Mouse (Mus musculus) midbrain, embryonic 13.5 days (tissue): ENCODE measurements around the gene BC035044. TPM values are rescaled to one million over a fixed set of nuclear protein-coding genes. Genes with fewer than 3 reads are reported as not detected.

Experiments used
- ATAC-seq: fragments of 200-750 bp; cut with Nextera tagmentation; 2 replicates; pipeline ENCODE4 v1.8.0; 2017; ENCODE audit warnings: mild to moderate bottlenecking, moderate TSS enrichment, moderate library complexity
- H3K27ac ChIP-seq: fragments of 300-500 bp; sonication (generic); 2 replicates; pipeline ENCODE4 v1.5.1; 2015; ENCODE audit warnings: inconsistent platforms, mild to moderate bottlenecking, moderate library complexity
- H3K27me3 ChIP-seq: fragments of 300-500 bp; sonication (generic); 2 replicates; pipeline ENCODE4 v1.6.1; 2015; ENCODE audit warnings: mild to moderate bottlenecking, inconsistent platforms
- H3K36me3 ChIP-seq: fragments of 300-500 bp; sonication (generic); 2 replicates; pipeline ENCODE4 v1.6.1; 2015; ENCODE audit warnings: mild to moderate bottlenecking, inconsistent platforms
- H3K4me1 ChIP-seq: fragments of 300-500 bp; sonication (generic); replicated peaks from 2 replicates; pipeline ENCODE4 v1.6.1; 2015; ENCODE audit warnings: inconsistent platforms
- H3K4me2 ChIP-seq: fragments of 300-500 bp; sonication (generic); replicated peaks from 2 replicates; pipeline ENCODE4 v1.6.1; 2015; ENCODE audit warnings: moderate library complexity, mild to moderate bottlenecking, inconsistent platforms
- H3K4me3 ChIP-seq: fragments of 300-500 bp; sonication (generic); replicated peaks from 2 replicates; pipeline ENCODE4 v1.5.1; 2015; ENCODE audit warnings: mild to moderate bottlenecking, inconsistent platforms
- H3K9ac ChIP-seq: fragments of 300-500 bp; sonication (generic); replicated peaks from 2 replicates; pipeline ENCODE4 v1.6.1; 2015; ENCODE audit warnings: mild to moderate bottlenecking, inconsistent platforms
- H3K9me3 ChIP-seq: fragments of 300-500 bp; sonication (generic); 2 replicates; pipeline ENCODE4 v1.6.1; 2016; ENCODE audit warnings: mild to moderate bottlenecking, inconsistent platforms
- WGBS: fragments of 180-500 bp; shearing (Covaris S2); methylation state at CpG from one replicate; pipeline ENCODE4 v1.1.7; 2015; 5-methylcytosine and 5-hydroxymethylcytosine counted together
- polyA plus RNA-seq: library from polyadenylated mRNA; unstranded; fragments of >200 nt; fragmentation: Nextera tagmentation; extraction: Ambion mirVana; gene quantifications from 2 replicates; pipeline ENCODE4 v1.2.1, GENCODE M21; 2015

Gene BC035044
- polyA plus RNA-seq, 1 experiment from 2014 or later, result 0.52 TPM

DNA sequence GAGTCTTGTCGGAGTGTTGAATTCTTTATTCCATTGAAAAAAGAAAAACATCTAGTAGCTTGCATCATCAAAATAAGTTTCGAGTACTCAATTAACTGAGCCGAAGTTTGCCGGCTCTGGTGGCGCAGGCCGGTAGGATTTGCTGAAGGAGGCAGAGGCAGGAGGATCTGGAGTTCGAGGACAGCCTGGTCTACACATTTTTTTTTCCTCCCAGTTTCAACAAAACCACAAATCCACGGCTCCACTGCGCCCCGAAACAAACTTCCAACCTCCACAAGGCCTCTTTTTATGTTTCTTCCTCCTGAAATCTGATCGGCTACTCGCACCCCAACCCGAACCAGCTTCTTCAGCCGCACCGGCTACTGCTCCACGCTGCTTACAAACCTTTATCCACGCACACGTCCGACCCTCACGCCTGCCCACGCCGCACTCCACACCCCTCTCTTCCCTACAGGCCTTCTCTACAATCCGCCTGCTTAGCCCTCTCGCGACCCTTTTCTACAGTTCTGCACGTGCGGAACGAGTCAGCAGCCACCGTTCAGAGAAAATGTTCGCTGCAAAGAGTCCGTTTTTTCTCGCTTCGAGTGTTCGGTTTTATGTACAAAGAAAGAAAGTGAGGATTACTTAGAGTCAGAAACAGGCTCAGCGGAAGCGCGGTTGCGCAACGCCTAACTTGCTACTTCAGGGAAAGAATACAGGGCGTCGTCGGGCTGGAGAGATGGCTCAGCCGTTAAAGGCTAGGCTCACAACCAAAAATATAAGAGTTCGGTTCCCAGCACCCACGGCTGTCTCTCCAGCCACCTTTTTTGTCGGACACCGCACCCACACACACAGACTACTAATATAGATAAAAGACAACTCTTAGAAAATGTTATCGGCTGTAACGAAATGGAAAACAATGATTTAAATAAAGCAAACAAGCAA, 52.3 kb downstream of the BC035044 start:
- Histone ChIP-seq H3K9ac (peak overlapping the region; percentile 79), H3K4me2 (peak overlapping the region; percentile 60), H3K27me3 (no peaks in the 10 kb centered on the region), H3K4me1 (peaks cover 20% of the 10 kb centered on the region), H3K36me3 (no peaks in the 10 kb centered on the region), H3K27ac (peak overlapping the region; percentile 84), H3K4me3 (peak overlapping the region; percentile 80), H3K9me3 (no peaks in the 10 kb centered on the region)
- WGBS, result under 1% methylated on average over 49 of the region's 49 CpGs
- ATAC-seq, result peak; percentile 61

DNA sequence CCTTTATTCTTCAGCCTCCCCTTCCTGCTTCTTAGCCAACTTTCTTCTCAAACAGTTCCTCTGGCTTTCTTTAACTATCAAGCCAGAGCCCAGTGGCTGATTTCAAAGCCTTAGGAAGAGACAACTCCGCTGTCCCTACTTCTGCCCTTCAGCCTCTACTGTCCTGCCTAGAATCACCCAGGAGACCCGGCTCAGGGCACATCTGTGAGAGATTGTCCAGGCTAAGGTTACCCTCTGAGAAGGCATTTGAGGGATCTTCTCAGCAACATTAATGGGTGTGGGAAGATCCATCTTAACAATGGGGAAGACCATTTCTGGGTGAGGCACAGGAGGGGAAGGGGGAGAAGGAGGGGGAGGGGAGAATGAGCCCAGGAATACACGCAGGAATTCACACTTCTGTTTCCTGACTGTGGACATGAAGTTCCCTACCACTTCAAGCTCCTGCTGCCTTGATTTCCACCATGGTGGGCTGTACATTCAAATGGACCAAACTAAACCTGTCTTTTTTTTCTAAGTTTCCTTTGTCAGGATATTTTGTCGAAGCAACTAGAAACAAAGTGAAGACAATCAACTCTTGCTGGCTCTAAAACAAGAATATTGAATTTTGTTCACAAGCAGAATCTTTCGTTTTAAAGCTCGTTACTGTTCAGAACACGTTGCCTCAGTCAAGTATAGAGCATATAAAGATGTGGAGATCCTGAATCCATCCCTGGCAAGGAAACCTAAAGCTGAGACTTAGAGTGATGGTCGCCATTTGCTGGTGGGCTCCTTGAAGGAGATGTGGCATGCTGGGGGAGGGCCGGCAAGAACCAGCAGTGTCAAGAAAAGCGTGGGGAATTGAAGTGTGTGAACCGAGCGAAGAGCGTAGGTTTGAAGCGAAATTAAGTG, 53.2 kb downstream of the BC035044 start:
- peak; percentile 32 for ATAC-seq
- H3K27me3 ChIP-seq, result no peaks in the 10 kb centered on the region
- peak overlapping the region; percentile 60 for H3K4me2 ChIP-seq
- H3K27ac ChIP-seq, result peak overlapping the region; percentile 77
- no peaks in the 10 kb centered on the region for H3K9me3 ChIP-seq
- H3K36me3 ChIP-seq, result no peaks in the 10 kb centered on the region
- 4% methylated on average over 14 of the region's 14 CpGs for WGBS
- H3K9ac ChIP-seq, result peak overlapping the region; percentile 51
- H3K4me1 ChIP-seq, result peaks cover 20% of the 10 kb centered on the region
- H3K4me3 ChIP-seq, result peak overlapping the region; percentile 80

DNA sequence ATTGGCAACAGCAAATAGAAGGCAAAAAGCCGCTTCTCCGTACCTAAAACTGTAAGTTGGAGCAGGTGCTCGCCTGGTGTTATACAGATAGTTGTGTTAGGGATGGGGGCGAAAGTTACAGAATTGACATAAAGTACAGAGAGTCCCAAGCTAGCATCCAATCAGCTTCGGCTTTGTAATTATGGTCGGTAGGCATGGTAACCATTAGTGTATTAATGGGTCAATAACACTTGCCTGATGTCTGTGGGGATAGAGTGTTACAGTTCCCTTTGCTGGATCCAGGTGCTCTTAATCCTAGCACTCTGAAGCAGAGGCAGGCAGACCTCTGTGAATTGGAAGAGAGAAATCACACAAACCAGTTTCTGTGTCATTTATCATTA, 54.0 kb downstream of the BC035044 start:
- Histone ChIP-seq H3K4me2 (peak overlapping the region; percentile 60), H3K4me1 (peaks cover 15% of the 10 kb centered on the region), H3K4me3 (peak overlapping the region; percentile 80), H3K9me3 (no peaks in the 10 kb centered on the region), H3K36me3 (no peaks in the 10 kb centered on the region), H3K9ac (no peak overlapping the region), H3K27me3 (no peaks in the 10 kb centered on the region), H3K27ac (peak overlapping the region; percentile 77; the same call in 1 of the 2 replicates)
- ATAC-seq, result no peak
- 90% methylated on average over 6 of the region's 6 CpGs for whole genome bisulfite sequencing

- 70% methylated on average over 8 of the region's 8 CpGs for WGBS
- Histone ChIP-seq H3K4me2 (no peak overlapping the region), H3K27me3 (no peaks in the 10 kb centered on the region), H3K27ac (no peak overlapping the region), H3K4me1 (peaks cover 10% of the 10 kb centered on the region), H3K4me3 (no peak overlapping the region), H3K9ac (no peak overlapping the region), H3K9me3 (no peaks in the 10 kb centered on the region), H3K36me3 (no peaks in the 10 kb centered on the region)
- ATAC-seq, result no peak
Observed at GRCm38 (mm10) chr6:128836191-128836954, 54.6 kb downstream of the BC035044 start.

GRCm38 (mm10) chr6:128835571-128835970, 55.4 kb downstream of the BC035044 start:
- H3K27ac ChIP-seq, result no peak overlapping the region
- ATAC-seq, result no peak
- 91% methylated on average over 4 of the region's 4 CpGs for WGBS

DNA sequence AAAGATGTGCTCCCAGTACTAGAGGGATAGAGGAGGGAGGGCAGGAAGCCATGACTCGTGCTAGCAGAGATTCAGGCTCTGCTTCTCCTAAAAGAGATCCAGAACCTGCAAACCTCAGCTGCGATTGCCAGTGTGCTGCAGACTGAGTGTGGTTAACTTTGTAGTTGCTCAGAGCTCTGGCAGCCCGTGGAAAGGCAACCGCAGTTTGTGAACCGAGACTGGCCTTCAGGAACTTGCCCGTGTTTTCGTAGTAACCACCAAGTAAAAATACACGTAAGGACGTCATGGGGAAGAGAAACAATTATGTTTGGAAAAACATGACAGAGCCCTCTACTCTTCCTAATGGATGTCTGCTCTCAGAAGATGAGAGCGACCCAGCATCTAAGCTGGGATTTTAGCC, 57.9 kb downstream of the BC035044 start:
- H3K4me3 ChIP-seq, result no peak overlapping the region
- no peaks in the 10 kb centered on the region for H3K9me3 ChIP-seq
- H3K27ac ChIP-seq, result no peak overlapping the region
- WGBS, result 90% methylated on average over 10 of the region's 10 CpGs
- H3K36me3 ChIP-seq, result no peaks in the 10 kb centered on the region
- no peak overlapping the region for H3K4me2 ChIP-seq
- H3K9ac ChIP-seq, result no peak overlapping the region
- no peak for ATAC-seq
- no peaks in the 10 kb centered on the region for H3K27me3 ChIP-seq
- H3K4me1 ChIP-seq, result peaks cover 5% of the 10 kb centered on the region; the same call in 1 of the 2 replicates

More at GRCm38 (mm10) chr6:128835571-128835970, 55.4 kb downstream of the BC035044 start:
- Histone ChIP-seq H3K4me3 (no peak overlapping the region), H3K4me1 (peaks cover 10% of the 10 kb centered on the region), H3K27me3 (no peaks in the 10 kb centered on the region), H3K9ac (no peak overlapping the region), H3K36me3 (no peaks in the 10 kb centered on the region), H3K4me2 (no peak overlapping the region), H3K9me3 (no peaks in the 10 kb centered on the region)

GRCm38 (mm10) chr6:128829837-128830236, 61.1 kb downstream of the BC035044 start:
- 74% methylated on average over 4 of the region's 4 CpGs for WGBS

DNA sequence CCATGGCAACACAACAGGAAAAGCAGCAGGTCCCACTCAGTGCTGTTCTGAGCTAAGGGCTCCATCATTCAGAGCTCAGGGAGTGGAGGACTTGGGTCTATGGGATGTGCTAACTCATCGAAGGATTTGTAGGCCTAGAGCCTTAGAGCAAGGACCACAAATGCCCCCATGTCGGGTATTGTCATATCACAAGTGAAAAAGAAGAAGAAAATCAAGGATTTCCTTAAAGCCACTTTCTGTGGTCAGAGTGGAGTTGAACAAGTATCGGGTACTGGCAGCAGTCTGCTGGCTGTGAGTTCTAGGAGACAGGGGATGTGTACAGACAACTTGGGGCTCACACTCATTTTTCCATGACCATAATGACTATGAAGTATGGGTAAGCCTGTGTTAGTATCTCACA, 64.1 kb downstream of the BC035044 start:
- Histone ChIP-seq H3K9ac (no peak overlapping the region), H3K4me2 (no peak overlapping the region), H3K9me3 (no peaks in the 10 kb centered on the region), H3K4me1 (no peaks in the 10 kb centered on the region), H3K27me3 (no peaks in the 10 kb centered on the region), H3K36me3 (no peaks in the 10 kb centered on the region), H3K4me3 (no peak overlapping the region), H3K27ac (no peak overlapping the region)
- no peak for ATAC-seq
- WGBS, result 88% methylated on average over 3 of the region's 3 CpGs

More at GRCm38 (mm10) chr6:128829837-128830236, 61.1 kb downstream of the BC035044 start:
- Histone ChIP-seq H3K9me3 (no peaks in the 10 kb centered on the region), H3K27me3 (no peaks in the 10 kb centered on the region), H3K4me2 (no peak overlapping the region), H3K9ac (no peak overlapping the region), H3K4me1 (no peaks in the 10 kb centered on the region), H3K36me3 (no peaks in the 10 kb centered on the region), H3K27ac (no peak overlapping the region), H3K4me3 (no peak overlapping the region)
- no peak for ATAC-seq

DNA sequence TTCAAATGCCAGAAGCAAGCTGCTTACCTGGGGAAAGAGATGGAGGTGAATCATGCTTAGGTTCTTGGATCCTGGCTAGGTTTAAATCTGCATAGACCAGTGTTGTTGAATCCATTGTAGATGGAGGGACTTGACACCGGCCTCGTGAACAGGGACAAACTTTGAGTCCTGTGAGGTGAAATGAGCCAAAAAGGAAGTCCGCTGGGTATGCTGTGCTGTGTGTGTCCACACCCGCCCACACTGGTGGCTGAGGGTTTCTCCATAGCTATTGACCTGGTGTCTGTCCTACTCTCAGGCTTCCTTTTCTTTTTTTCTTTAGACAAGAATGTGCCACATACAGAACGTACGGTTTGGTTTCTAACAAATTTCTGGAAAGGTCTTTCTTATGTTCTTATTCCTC, 64.8 kb downstream of the BC035044 start, which contains the start of the genes Gm44511 and Klrb1b:
TSS of gene Gm44511 (minus strand) at position 184 of the 400 bp plus-strand sequence.
TSS of gene Klrb1b (minus strand) at position 200 of the 400 bp plus-strand sequence.
- Histone ChIP-seq H3K27ac (no peak within 1 kb of the TSS), H3K4me2 (no peak within 1 kb of the TSS), H3K9me3 (no peaks in the 10 kb centered on the region), H3K4me3 (no peak within 1 kb of the TSS), H3K4me1 (no peaks in the 10 kb centered on the region), H3K36me3 (no peaks in the 10 kb centered on the region), H3K27me3 (no peaks in the 10 kb centered on the region), H3K9ac (no peak within 1 kb of the TSS)
- ATAC-seq, result no peak
- WGBS, result 90% methylated on average over 6 of the region's 6 CpGs

DNA sequence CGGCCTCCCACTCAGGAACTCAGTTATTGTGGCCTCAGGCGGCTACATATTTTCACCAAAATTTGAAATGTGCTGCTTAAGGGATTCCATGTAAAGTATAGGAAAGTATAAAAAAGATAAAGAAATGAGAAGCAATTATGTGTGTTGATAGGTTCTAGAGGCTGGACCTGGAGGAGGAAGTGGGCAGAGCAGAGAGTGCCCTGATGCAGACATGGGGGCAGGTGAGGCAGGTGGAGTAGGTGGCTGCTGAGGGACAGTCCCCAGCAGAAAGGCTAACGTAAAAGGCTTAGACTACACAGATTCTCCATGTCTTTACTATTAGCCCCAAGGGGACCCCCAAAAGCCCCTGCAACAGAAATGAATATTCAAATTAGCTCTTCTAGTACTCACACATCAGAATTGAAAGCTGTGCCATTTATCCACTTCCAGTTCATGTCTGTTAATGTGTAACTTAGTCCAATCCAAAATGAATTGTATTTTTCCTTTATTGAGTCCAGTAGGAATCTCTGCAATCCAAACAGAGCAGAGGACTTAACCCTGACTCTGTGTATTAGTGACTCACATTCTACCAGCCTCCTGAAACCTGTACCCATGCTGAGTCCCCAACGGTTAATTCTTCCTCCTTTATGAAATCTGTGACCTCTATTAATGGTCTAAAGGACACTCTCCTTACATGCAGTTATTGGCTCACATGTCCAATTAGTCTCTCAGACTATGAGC, 72.7 kb downstream of the BC035044 start:
- H3K4me1 ChIP-seq, result no peaks in the 10 kb centered on the region
- H3K27me3 ChIP-seq, result no peaks in the 10 kb centered on the region
- H3K9ac ChIP-seq, result no peak overlapping the region
- H3K4me2 ChIP-seq, result no peak overlapping the region
- H3K36me3 ChIP-seq, result no peaks in the 10 kb centered on the region
- ATAC-seq, result no peak
- no peak overlapping the region for H3K27ac ChIP-seq
- H3K9me3 ChIP-seq, result no peaks in the 10 kb centered on the region
- H3K4me3 ChIP-seq, result no peak overlapping the region
- WGBS, result 74% methylated on average over 4 of the region's 4 CpGs

GRCm38 (mm10) chr6:128808532-128808931, 82.4 kb downstream of the BC035044 start:
- 91% methylated on average over 5 of the region's 5 CpGs for WGBS
- H3K9ac ChIP-seq, result no peak overlapping the region
- H3K36me3 ChIP-seq, result no peaks in the 10 kb centered on the region
- H3K4me1 ChIP-seq, result no peaks in the 10 kb centered on the region
- no peaks in the 10 kb centered on the region for H3K9me3 ChIP-seq
- H3K27ac ChIP-seq, result no peak overlapping the region
- ATAC-seq, result no peak
- H3K4me3 ChIP-seq, result no peak overlapping the region
- no peak overlapping the region for H3K4me2 ChIP-seq
- H3K27me3 ChIP-seq, result no peaks in the 10 kb centered on the region
